Mouse (Mus musculus): ENCODE measurements around the gene Prrt3. TPM values are rescaled to one million over a fixed set of nuclear protein-coding genes. Genes with fewer than 3 reads are reported as not detected.

Gene Prrt3
- total RNA-seq, 2 experiments from 2014 or later, result 0.13 to 0.15 TPM

GRCm38 (mm10) chr6:113455007-113455406 is 46.7 kb downstream of the Prrt3 start:
- no peak for DNase-seq (ENCODE audit: low spot score in 2 of 2)

DNA sequence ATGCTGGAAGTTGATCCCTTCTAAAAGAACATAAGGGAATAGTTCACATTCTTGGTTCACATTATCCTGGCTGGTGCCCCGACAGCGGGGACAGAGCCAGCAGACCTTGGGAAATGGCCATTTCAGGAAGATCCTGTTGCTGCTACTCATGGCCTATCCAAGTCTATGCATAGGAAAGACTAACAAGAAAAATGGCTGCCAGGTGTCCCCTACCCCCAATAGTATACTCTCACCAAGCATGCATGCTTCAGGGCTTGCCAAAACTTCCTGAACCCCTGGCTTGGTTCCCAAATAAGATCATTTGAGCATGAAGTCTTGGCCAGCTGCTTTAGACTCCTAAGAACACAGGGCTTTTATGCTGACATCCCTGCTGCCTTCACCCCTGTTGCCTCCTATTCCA is 49.9 kb downstream of the Prrt3 start:
- DNase-seq (ENCODE audit: low spot score in 2 of 2), result peak in 1 of 2 experiments; percentile 28

DNA sequence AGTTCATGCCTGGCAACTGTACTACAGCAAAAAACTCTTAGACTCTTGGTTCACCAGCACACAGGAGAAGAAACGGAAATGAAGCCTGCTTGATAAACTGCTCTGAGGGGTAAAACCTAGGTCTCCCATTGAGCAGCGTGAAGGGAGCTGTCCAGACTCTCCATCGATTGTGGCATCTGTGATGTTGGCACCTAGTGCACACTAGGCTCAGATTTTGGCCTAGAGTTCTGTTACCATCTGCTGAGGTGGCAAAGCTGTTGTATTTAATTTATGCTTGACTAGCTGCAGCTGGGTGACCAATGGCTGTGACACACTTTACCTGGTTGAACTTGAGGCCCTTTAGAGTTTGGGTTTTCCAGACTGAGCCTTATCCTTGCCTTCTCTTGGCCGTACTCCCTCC is 54.1 kb downstream of the Prrt3 start:
- no peak for DNase-seq (ENCODE audit: low spot score in 2 of 2)

GRCm38 (mm10) chr6:113444207-113444965 is 57.3 kb downstream of the Prrt3 start:
- DNase-seq (ENCODE audit: low spot score in 2 of 2), result no peak

Small RNA genes lying within 50 kb of the gene (microRNA-seq; reads per million reads assigned to microRNA genes)
- gene Gm23365, result not detected

Other genes starting within 250 kb of the Prrt3 start
- under 1 TPM in 1 of 2 experiments, not detected in 1; 0.36 TPM for gene Cpne9, start 219.6 kb downstream of the Prrt3 start, total RNA-seq (2021)
- gene Brpf1, start 194.8 kb downstream of the Prrt3 start, total RNA-seq (2021), result 10 to 100 TPM; 20.9 to 25.5 TPM
- 10 to 100 TPM in 1 of 2 experiments, 1 to 10 TPM in 1; 7.8 to 10.1 TPM for gene Ogg1, start 175.0 kb downstream of the Prrt3 start, total RNA-seq (2021)
- gene Camk1, start 157.9 kb downstream of the Prrt3 start, total RNA-seq (2021), result 10 to 100 TPM; 47.5 to 49.5 TPM
- gene Tada3, start 124.0 kb downstream of the Prrt3 start, total RNA-seq (2021), result 10 to 100 TPM; 30.0 to 32.3 TPM
- gene Arpc4, start 123.8 kb downstream of the Prrt3 start, total RNA-seq (2021), result 100 to 1,000 TPM; 130 to 134 TPM
- 1 to 10 TPM; 3.4 to 4.6 TPM for gene Ttll3, start 112.7 kb downstream of the Prrt3 start, total RNA-seq (2021)
- 10 to 100 TPM; 12.0 to 12.2 TPM for gene Rpusd3, start 82.6 kb downstream of the Prrt3 start, total RNA-seq (2021)
- 10 to 100 TPM; 12.4 to 25.1 TPM for gene Cidec, start 66.2 kb downstream of the Prrt3 start, total RNA-seq (2021)
- 10 to 100 TPM; 34.7 to 39.8 TPM for gene Jagn1, start 59.4 kb downstream of the Prrt3 start, total RNA-seq (2021)
- under 1 TPM; 0.52 to 0.88 TPM for gene Il17re, start 43.4 kb downstream of the Prrt3 start, total RNA-seq (2021)
- 10 to 100 TPM in 1 of 2 experiments, 1 to 10 TPM in 1; 9.5 to 11.0 TPM for gene Il17rc, start 30.5 kb downstream of the Prrt3 start, total RNA-seq (2021)
- 10 to 100 TPM; 38.7 to 45.2 TPM for gene Creld1, start 18.6 kb downstream of the Prrt3 start, total RNA-seq (2021)
- gene Emc3, start 29.7 kb upstream of the Prrt3 start, total RNA-seq (2021), result 10 to 100 TPM; 50.9 to 54.5 TPM
- gene Fancd2, start 29.8 kb upstream of the Prrt3 start, total RNA-seq (2021), result 1 to 10 TPM; 4.8 to 5.3 TPM
- not detected for gene Fancd2os, start 98.8 kb upstream of the Prrt3 start, total RNA-seq (2021)
- 10 to 100 TPM; 96.6 to 98.6 TPM for gene Brk1, start 102.8 kb upstream of the Prrt3 start, total RNA-seq (2021)
- 10 to 100 TPM; 16.1 to 20.1 TPM for gene Vhl, start 122.0 kb upstream of the Prrt3 start, total RNA-seq (2021)
- 10 to 100 TPM in 1 of 2 experiments, 1 to 10 TPM in 1; 9.5 to 10.7 TPM for gene Irak2, start 136.5 kb upstream of the Prrt3 start, total RNA-seq (2021)
- gene Tatdn2, start 195.1 kb upstream of the Prrt3 start, total RNA-seq (2021), result 10 to 100 TPM; 39.9 to 45.0 TPM
- gene Ghrl, start 217.9 kb upstream of the Prrt3 start, total RNA-seq (2021), result not detected
- gene Sec13, start 238.8 kb upstream of the Prrt3 start, total RNA-seq (2021), result 100 to 1,000 TPM; 100 to 119 TPM

All from gastrocnemius, postnatal 4 days (tissue).